Mouse (Mus musculus) C2C12 (cell line): ENCODE data around the gene Bhlhb9. TPM values are rescaled to one million over a fixed set of nuclear protein-coding genes. Genes with fewer than 3 reads are reported as not detected.
A peak's percentile ranks its signal among the peaks of the same experiment; 100 is the strongest.
"Not testable (repeated sequence)": the region's sequence is repeated elsewhere in the genome, so short reads cannot be mapped to it uniquely, and the experiment has no call there.

Experiments
- H3K27me3 ChIP-seq: one replicate; pipeline ENCODE4 v1.6.1; 2011; ENCODE audit not compliant: control insufficient read depth, insufficient read depth, insufficient read length
- H3K36me3 ChIP-seq: one replicate; pipeline ENCODE4 v1.6.1; 2011; ENCODE audit not compliant: control insufficient read depth, insufficient read depth
- H3K4me3 ChIP-seq: one replicate; pipeline ENCODE4 v1.5.1; 2011; ENCODE audit warnings: mild to moderate bottlenecking, control low read depth; ENCODE audit not compliant: poor library complexity, insufficient read depth, severe bottlenecking
- H3K79me2 ChIP-seq: one replicate; pipeline ENCODE4 v1.6.1; 2011; ENCODE audit not compliant: control insufficient read depth, insufficient read depth
- H3K79me3 ChIP-seq: one replicate; pipeline ENCODE4 v1.6.1; 2011; ENCODE audit warnings: low read depth, control low read depth
- H3ac ChIP-seq: one replicate; pipeline ENCODE3; 2011; ENCODE audit warnings: low read depth; ENCODE audit not compliant: control insufficient read depth, insufficient read length
- CEBPB ChIP-seq: IDR thresholded peaks from one replicate; pipeline ENCODE4 v1.6.1; 2011; ENCODE audit warnings: low read depth, mild to moderate bottlenecking, control low read depth, moderate library complexity
- CTCF ChIP-seq: IDR thresholded peaks from one replicate; pipeline ENCODE4 v1.5.1; 2011; ENCODE audit not compliant: control insufficient read depth, insufficient read depth, insufficient read length
- FOSL1 ChIP-seq: IDR thresholded peaks from one replicate; pipeline ENCODE4 v1.8.0; 2011; ENCODE audit warnings: mild to moderate bottlenecking, low read length; ENCODE audit not compliant: poor library complexity, insufficient read depth, severe bottlenecking
- MAX ChIP-seq: IDR thresholded peaks from one replicate; pipeline ENCODE4 v1.6.1; 2011; ENCODE audit warnings: mild to moderate bottlenecking, control low read depth
- MYOD1 ChIP-seq: IDR thresholded peaks from one replicate; pipeline ENCODE4 v1.6.1; 2011; ENCODE audit warnings: low read depth; ENCODE audit not compliant: control insufficient read depth, insufficient read length
- MYOG ChIP-seq: IDR thresholded peaks from one replicate; pipeline ENCODE4 v1.6.1; 2011; ENCODE audit not compliant: control insufficient read depth, insufficient read length; ENCODE audit errors: extremely low read depth
- USF1 ChIP-seq: IDR thresholded peaks from one replicate; pipeline ENCODE4 v1.6.1; 2011; ENCODE audit warnings: low read depth, mild to moderate bottlenecking, control low read depth, moderate library complexity
- long read RNA-seq, 2 experiments: library from polyadenylated mRNA; unstranded; transcript quantifications; one replicate each; pipeline ENCODE4 v2.0.0; 2019 to 2020
- polyA plus RNA-seq: library from polyadenylated mRNA; unstranded; fragments of >200 nt; fragmentation: generic; extraction: Trizol; gene quantifications from one replicate; pipeline ENCODE4 v1.2.1, GENCODE M21; 2012; ENCODE audit warnings: missing spikeins

Gene Bhlhb9
- polyA plus RNA-seq, result 0.70 TPM
- long read RNA-seq, experiment 1, transcript Bhlhb9-204 (5 exons, 2,812 nt), result major isoform, 18 of 24 reads
- long read RNA-seq, experiment 1, partial matches to known transcripts, result 0 of 24 reads
- long read RNA-seq, experiment 1, other reads (novel, unspliced or antisense), result 5 of 24 reads
- long read RNA-seq, experiment 2, transcript Bhlhb9-204 (5 exons, 2,812 nt), result major isoform, 274 of 314 reads
- long read RNA-seq, experiment 2, transcript Bhlhb9-201 (5 exons, 2,823 nt), result minor isoform, 35 of 314 reads
- long read RNA-seq, experiment 2, partial matches to known transcripts, result 0 of 314 reads
- long read RNA-seq, experiment 2, other reads (novel, unspliced or antisense), result 5 of 314 reads

- not testable (repeated sequence) for H3K4me3 ChIP-seq, H3K36me3 ChIP-seq
These were observed at the start of gene Bhlhb9 for GRCm38 (mm10) chrX:135797212-135797644. TSS of gene Bhlhb9 (plus strand) at chrX:135797594.

DNA sequence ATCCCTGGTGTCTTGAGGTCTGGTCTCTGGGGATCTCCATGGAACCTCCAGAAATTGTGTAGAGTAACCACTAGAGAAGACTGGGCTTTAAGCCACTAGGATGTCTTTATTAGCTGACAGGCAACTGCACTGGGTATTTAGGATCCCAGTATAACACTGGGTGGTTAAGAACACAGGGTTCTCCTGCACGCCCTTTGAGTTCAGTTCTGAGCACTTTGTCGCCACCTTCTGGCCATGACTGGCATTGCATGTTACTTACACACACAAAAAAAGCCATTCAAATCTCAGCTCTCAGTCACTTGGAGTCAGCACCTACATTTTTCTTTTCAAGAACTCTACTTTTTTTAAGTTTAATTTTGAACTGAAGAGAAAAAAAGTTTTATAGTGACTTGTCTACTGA, 44.6 kb upstream of the Bhlhb9 start:
- H3K36me3 ChIP-seq, result peaks cover 10% of the 10 kb centered on the region
- no peak overlapping the region for H3ac ChIP-seq
- H3K27me3 ChIP-seq, result no peaks in the 10 kb centered on the region
- no peaks in the 10 kb centered on the region for H3K79me2 ChIP-seq
- H3K4me3 ChIP-seq, result no peak overlapping the region
- no peaks in the 10 kb centered on the region for H3K79me3 ChIP-seq
- TF ChIP-seq CTCF (peak; percentile 32), MYOD1 (no peak)

More at GRCm38 (mm10) chrX:135797212-135797644, at the start of gene Bhlhb9:
- H3K27me3 ChIP-seq, H3K79me3 ChIP-seq, H3K79me2 ChIP-seq, H3ac ChIP-seq: not testable (repeated sequence)

GRCm38 (mm10) chrX:135761707-135762106, 35.7 kb upstream of the Bhlhb9 start:
- no peak overlapping the region for H3K4me3 ChIP-seq
- H3K79me2 ChIP-seq, result no peaks in the 10 kb centered on the region
- no peaks in the 10 kb centered on the region for H3K79me3 ChIP-seq
- TF ChIP-seq MYOD1, result no peak
- no peak for TF ChIP-seq MAX
- no peak for TF ChIP-seq CTCF
- peaks cover 8% of the 10 kb centered on the region for H3K36me3 ChIP-seq
- no peaks in the 10 kb centered on the region for H3K27me3 ChIP-seq
- H3ac ChIP-seq, result no peak overlapping the region

DNA sequence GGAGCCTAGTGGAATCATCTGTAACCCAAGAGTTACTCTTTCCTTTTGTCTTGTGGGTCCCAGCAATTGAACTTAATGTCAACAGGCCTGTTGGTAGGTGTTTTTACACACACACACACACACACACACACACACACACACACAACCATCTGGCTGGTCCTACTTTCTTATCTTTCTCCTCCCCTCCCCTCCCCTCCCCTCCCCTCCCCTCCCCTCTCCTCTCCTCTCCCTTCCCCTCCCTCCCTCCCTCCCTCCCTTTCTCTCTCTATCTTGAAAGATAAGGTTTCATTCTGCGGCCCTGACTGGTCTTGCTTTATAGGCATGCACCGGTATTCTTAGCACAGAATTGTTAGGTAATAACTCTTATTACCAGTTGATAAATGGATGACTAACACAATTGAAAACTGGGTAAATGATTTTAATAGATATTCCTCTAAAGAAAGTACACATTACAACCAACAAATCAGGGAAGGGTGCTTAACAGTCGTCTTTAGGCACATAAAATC, 29.3 kb upstream of the Bhlhb9 start:
- Histone ChIP-seq H3K79me3 (no peaks in the 10 kb centered on the region), H3K79me2 (no peaks in the 10 kb centered on the region), H3K36me3 (no peaks in the 10 kb centered on the region), H3K27me3 (no peaks in the 10 kb centered on the region), H3K4me3 (no peak overlapping the region), H3ac (no peak overlapping the region)
- TF ChIP-seq MYOD1 (no peak), CEBPB (no peak), CTCF (no peak), USF1 (no peak), FOSL1 (no peak), MAX (no peak), MYOG (no peak)

GRCm38 (mm10) chrX:135768565-135768964, 28.8 kb upstream of the Bhlhb9 start:
- no peaks in the 10 kb centered on the region for H3K79me2 ChIP-seq
- no peaks in the 10 kb centered on the region for H3K36me3 ChIP-seq
- H3ac ChIP-seq, result no peak overlapping the region
- H3K27me3 ChIP-seq, result no peaks in the 10 kb centered on the region
- TF ChIP-seq FOSL1 (no peak), USF1 (no peak), CEBPB (no peak), MYOG (no peak), MAX (no peak)
- H3K79me3 ChIP-seq, result no peaks in the 10 kb centered on the region
- H3K4me3 ChIP-seq, result no peak overlapping the region

DNA sequence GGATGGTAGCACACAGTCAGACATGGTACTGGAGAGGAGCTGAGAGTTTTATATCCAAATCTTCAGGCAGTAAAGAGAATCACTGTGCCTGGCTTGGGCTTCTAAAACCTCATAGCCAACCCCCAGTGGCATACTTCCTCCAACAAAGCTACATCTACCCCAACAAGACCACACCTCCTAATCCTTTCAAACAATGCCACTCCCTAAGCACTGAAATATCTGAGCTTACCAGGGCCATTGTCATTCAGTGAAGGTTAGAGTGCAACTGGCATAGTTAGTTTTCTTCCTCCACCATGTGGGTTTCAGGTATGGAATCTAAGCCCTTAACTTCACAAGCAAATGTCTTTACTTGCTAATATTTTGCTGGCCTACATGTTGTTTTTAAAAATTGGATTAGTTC, 5.9 kb upstream of the Bhlhb9 start:
- Histone ChIP-seq H3K79me3 (no peaks in the 10 kb centered on the region), H3ac (no peak overlapping the region), H3K4me3 (no peak overlapping the region), H3K36me3 (no peaks in the 10 kb centered on the region), H3K27me3 (no peaks in the 10 kb centered on the region), H3K79me2 (no peaks in the 10 kb centered on the region)
- TF ChIP-seq CTCF (no peak), FOSL1 (no peak), USF1 (no peak), MAX (no peak), CEBPB (no peak), MYOD1 (no peak), MYOG (no peak)
